Mouse (Mus musculus): ENCODE measurements around the gene Sorbs2. TPM values are rescaled to one million over a fixed set of nuclear protein-coding genes. Genes with fewer than 3 reads are reported as not detected.

Sorbs2 gene
- total RNA-seq, 2 experiments from 2014 or later, result 150 to 200 TPM

- no peak for DNase-seq (ENCODE audit: extremely low spot score in 1 of 2, low spot score in 1 of 2)
Observed at GRCm38 (mm10) chr8:45675821-45676279, 168.3 kb downstream of the Sorbs2 start.

DNA sequence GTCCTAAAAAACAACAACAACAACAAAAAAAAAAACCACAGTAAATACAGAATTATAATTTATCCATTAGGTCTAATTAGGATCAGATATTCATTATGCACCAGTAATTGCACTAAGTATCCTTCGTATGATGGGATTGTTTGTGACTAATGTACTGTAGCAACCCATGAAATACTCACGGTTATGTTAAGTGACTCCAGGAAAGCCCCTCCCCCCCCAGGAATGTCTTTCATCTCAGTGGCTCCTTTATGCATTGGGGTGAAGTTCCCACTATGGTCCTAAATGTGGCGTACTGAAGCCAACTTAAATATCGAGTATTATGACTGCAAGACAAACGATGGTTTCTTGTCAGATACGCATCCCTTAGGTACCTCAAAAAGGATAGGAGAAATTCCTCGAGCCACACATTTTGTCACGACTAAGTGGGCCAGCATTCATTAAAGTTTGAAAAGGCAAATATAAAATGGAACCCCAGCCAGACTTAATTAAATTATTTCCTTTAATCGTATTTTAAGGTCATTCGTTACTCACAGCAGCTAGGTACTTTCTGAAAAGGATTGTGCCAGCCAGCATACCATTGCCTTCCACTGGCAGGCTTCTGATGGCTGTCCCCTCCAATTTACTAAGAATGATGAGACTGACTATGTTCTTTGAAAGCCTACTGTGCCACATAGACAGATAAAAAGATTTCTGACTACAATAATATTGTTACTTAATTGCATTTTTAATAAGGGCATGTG is 169.7 kb downstream of the Sorbs2 start:
- DNase-seq (ENCODE audit: extremely low spot score in 1 of 2, low spot score in 1 of 2), result no peak

- DNase-seq (ENCODE audit: extremely low spot score in 1 of 2, low spot score in 1 of 2), result no peak
Observed at GRCm38 (mm10) chr8:45677854-45678241, 170.3 kb downstream of the Sorbs2 start.

DNA sequence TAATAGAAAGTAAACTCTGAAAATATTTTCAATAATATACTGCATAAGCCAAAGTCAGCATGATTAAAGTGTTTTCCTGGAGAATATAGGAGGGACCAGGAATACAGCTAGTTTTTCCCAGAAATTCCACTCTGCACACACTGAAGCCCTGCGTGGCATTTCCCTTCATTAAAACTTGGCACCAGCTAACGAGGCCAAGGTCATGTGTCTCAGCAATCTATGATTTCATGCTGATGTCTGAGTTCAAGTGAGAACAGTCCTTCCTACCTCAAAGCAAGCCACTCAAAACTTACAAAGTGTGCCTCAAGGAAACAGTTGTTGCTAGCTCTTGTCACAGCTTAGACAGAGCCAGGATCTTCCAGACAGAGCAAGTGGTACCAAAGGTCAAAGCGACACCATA is 173.6 kb downstream of the Sorbs2 start:
- no peak for DNase-seq (ENCODE audit: extremely low spot score in 1 of 2, low spot score in 1 of 2)

DNA sequence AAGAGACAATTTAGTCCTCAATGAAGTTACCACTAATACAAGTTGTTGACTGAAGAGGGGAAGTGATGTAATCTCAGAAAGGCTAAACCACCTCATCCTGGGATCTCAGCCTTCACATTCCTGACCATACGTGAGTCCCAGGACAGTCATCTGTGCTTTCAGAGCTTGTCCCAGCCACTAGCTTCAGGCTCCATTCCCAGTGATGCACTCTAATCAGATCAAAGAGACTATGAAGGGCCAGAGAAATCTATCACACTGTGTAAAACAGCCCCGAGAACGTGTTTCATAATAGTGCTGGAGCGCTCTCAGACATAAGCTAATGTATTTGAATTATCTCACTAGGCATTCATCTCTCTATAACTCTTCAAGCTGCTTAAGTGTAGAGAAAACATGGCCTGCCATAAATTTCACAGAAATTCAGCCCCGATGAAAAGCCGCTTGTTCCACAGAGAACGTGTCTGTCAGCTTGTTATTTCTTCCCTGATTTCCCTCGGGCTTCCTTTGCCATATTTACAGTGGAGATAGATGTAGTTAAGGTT is 175.3 kb downstream of the Sorbs2 start:
- no peak for DNase-seq (ENCODE audit: extremely low spot score in 1 of 2, low spot score in 1 of 2)

GRCm38 (mm10) chr8:45687942-45688695 is 180.5 kb downstream of the Sorbs2 start:
- no peak for DNase-seq (ENCODE audit: extremely low spot score in 1 of 2, low spot score in 1 of 2)

GRCm38 (mm10) chr8:45689611-45690207 is 182.1 kb downstream of the Sorbs2 start:
- DNase-seq (ENCODE audit: extremely low spot score in 1 of 2, low spot score in 1 of 2), result no peak

DNA sequence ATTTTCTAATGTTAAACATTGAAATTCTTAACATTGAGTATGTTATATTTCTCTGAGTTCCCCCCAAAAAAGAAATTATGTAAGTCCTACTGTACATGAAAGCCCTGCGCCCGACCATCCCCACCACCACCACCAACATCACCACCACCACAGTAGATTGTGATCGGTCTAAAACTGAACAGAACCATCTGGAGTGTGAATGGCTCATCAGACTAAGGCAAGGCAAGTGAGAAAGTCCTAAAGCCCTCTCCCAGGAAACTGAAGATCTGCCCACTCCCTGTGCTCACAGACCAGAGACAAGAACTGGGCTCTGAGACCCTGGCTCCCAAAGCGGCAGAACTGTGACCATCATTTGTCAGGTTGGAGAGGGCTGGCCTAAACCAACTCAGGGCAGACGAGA is 192.5 kb downstream of the Sorbs2 start:
- no peak for DNase-seq (ENCODE audit: extremely low spot score in 1 of 2, low spot score in 1 of 2)

DNA sequence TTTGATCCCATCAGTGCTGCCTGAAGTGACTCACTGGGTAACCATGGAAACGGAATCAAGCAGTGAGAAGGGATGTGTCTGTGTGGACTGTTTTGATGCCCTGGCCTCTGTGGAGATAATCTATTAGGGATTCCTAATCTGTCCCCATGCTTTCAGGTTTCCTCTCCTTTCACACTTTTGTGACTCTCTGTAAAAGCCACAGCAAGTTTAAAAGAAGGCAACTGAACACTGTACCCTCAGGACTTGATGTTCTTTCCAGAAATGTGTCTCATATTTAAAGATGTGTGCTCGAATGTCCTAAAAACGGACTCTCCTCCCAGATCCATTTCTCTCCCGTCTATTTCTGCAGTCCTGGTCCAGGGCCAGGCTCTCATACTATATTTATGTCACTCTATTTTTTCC is 196.1 kb downstream of the Sorbs2 start:
- no peak for DNase-seq (ENCODE audit: extremely low spot score in 1 of 2, low spot score in 1 of 2)

DNA sequence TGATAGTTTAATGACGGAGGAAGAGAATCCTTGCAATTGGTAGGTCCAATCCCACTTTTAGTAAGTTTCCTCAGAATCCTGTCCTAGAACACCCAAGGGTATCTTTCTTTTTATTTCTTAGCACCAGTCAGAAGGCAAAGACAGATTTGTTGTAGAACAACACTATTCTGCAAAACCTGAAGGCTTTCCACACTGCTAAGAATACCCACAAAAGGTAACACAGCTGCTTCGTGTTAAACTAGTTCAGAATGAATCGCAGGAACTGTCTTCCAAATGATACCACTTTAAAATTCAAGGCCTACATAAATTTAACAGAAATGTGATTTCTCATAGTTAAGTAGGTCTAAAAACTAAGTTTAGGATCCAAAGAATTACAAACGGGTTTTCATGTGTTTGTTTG is 201.5 kb downstream of the Sorbs2 start:
- no peak for DNase-seq (ENCODE audit: extremely low spot score in 1 of 2, low spot score in 1 of 2)

DNA sequence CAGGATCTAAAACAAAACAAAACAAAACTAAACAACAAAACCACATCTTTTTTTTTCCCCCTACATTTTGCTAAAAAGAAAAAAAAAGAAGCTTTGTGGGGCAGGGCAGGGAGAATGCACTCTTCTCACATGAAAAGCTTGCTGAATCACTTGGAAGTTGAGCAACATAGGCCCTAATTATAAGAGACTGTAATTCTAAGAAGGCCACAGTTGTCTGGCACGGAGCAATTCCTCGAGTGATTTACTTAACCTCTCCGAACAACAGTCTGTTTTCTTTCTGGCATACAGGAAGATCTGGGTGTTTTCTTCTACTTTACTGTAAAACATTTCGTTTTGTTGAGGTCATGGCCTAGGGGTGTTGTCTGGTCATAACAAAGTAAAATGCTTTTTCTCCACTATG is 202.1 kb downstream of the Sorbs2 start:
- no peak for DNase-seq (ENCODE audit: extremely low spot score in 1 of 2, low spot score in 1 of 2)

GRCm38 (mm10) chr8:45712610-45713009 is 205.0 kb downstream of the Sorbs2 start:
- no peak for DNase-seq (ENCODE audit: extremely low spot score in 1 of 2, low spot score in 1 of 2)

DNA sequence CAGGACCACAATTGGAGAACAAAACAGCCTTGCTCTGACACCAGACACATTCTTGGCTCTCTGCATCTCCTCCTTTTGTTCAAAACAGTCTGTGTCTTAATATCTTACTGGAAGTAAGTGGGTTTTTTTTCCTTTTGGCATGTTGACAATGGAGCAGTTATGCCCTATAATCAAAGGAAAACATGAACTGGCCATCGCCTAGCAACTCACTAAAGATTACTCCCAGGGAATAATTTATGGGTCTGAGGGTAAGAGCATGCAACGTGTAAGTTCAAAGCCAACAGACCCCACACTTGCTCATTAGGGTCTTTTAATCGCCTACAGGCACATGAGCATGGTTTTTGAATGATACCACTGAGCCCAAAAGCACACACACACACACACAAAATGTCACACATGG is 207.2 kb downstream of the Sorbs2 start:
- DNase-seq (ENCODE audit: extremely low spot score in 1 of 2, low spot score in 1 of 2), result no peak

GRCm38 (mm10) chr8:45715330-45716027 is 207.9 kb downstream of the Sorbs2 start:
- DNase-seq (ENCODE audit: extremely low spot score in 1 of 2, low spot score in 1 of 2), result peak in 1 of 2 experiments; percentile 18

DNA sequence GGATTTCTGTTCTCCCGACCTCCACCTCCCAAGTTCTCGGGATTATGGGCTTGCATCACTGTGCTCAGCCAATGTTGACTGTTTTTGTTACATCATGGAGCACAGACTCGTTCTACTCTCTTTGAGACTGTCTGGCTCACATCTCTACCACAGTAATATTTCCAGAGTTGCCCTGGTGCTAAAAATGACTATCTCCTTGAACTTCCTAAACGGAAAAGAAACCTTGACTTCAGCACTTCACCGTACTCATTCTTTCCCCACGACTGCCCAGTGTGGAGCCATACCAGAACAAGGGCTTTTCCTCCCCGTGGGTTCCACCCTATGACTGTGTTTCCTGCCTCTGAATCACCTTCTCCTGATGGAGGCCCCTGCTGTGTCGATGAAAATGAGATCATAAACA is 212.2 kb downstream of the Sorbs2 start:
- DNase-seq (ENCODE audit: extremely low spot score in 1 of 2, low spot score in 1 of 2), result no peak

DNA sequence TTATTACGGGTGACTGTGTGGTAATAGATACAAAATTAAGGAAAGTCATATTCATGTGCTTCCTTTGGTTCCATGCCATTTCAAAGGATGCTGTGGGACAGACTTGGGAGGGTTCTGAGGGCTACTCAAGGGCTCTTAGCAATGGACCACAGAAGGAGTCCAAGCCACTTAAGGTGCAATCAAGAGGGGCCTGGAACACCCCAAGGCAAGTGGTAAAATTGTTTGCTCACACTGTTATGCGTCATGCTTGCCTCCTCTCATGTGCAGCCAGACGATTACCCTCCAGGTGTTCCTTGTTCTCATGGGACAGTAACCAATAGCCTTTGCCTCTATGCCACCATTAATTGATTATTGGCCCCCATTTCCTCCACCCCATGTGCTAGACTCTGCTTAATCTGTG is 216.6 kb downstream of the Sorbs2 start:
- no peak for DNase-seq (ENCODE audit: extremely low spot score in 1 of 2, low spot score in 1 of 2)

- no peak for DNase-seq (ENCODE audit: extremely low spot score in 1 of 2, low spot score in 1 of 2)
Observed at GRCm38 (mm10) chr8:45725321-45725720, 217.7 kb downstream of the Sorbs2 start.

GRCm38 (mm10) chr8:45729850-45730382 is 222.3 kb downstream of the Sorbs2 start:
- DNase-seq (ENCODE audit: extremely low spot score in 1 of 2, low spot score in 1 of 2), result no peak

GRCm38 (mm10) chr8:45730795-45731194 is 223.2 kb downstream of the Sorbs2 start:
- DNase-seq (ENCODE audit: extremely low spot score in 1 of 2, low spot score in 1 of 2), result no peak

DNA sequence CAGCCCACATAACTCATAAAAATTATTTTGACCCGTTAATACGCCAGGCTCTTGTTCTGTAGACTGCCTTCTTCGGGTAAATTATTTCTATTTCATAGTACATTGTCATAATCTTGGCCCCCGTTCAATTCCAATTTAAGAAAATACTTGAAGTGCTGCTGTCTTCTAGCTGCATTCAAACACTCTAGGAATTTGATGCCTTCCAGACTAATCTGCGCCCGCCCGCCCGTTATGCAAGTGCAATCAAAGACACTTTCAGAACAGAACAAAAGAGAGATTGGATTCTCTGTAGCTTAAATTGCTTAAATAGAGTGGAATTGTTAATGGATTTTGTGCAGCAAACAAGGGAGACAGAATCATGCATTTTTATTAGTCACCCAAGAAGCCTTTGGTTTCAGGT is 226.5 kb downstream of the Sorbs2 start:
- DNase-seq (ENCODE audit: extremely low spot score in 1 of 2, low spot score in 1 of 2), result no peak

Data from layer of hippocampus, postnatal 25 days (tissue).